Mouse (Mus musculus) c-Kit-negative CD71-positive TER-119-positive erythroid progenitor cells, embryonic 14.5 days (primary cell): Measurements from ENCODE around the gene Dld.

Experiments used
- DNase-seq: peaks from one replicate; pipeline ENCODE4 v3.0.0-alpha.2; 2013; ENCODE audit warnings: low read depth, low spot score

Gene Dld

GRCm38 (mm10) chr12:31294526-31294925 is 56.7 kb downstream of the Dld start:
- no peak for DNase-seq

DNA sequence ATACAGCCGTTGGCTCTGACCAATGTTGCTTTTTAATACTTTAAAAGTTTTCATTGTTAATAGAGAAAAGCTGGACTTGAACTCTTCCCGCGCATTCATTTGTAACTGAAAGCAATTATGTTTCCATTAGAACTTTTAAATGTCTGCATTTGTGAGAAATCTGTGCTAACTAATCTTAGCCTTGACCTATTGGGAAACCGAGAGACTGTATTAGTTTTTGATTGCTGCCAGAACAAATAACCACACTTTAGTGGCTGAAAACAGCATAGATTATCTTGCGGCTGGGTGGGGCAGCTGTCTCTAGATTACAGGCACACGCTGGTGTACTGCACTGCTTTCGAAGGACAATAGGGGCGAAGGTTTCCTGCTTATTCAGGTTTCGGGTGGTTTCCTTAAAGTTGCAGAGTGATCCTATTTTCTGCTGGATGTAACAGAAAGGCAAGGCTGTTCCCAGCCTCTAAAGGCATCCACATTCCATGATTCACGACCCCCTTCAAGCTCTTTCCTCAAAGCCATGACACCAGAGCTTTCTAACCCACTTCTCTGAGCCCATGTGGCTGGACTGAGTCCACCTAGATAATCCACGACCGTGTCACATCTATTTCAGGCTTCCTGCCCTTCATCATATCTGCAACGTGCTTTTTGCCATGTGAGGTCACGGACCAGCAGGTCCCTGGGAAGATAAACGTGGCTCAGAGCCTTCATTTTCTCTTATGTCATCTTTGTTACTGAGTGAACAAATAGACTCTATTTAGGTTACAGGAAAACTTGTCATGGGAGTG is 57.7 kb downstream of the Dld start:
- no peak for DNase-seq

GRCm38 (mm10) chr12:31290951-31291350 is 60.3 kb downstream of the Dld start:
- no peak for DNase-seq

DNA sequence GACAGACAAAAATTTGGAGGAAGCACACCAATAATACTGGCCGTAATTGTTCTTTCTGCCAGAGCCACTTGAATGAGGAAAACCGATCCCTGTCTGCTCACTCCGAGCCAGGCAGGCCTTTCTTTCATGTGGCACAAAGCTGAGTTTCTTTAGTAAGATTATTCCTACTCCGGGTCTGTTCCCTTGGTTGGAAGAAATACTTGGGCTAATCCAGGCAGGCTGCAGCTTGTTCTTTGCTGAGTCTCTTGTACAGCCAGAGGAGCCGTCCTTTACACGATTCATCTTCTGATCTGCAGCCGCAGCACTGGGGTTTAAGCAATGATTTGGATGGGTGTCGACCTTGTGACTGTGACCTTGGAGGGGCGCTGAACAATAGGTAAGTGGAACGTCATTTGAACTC is 62.2 kb downstream of the Dld start:
- no peak for DNase-seq

GRCm38 (mm10) chr12:31283617-31284136 is 67.6 kb downstream of the Dld start:
- no peak for DNase-seq

DNA sequence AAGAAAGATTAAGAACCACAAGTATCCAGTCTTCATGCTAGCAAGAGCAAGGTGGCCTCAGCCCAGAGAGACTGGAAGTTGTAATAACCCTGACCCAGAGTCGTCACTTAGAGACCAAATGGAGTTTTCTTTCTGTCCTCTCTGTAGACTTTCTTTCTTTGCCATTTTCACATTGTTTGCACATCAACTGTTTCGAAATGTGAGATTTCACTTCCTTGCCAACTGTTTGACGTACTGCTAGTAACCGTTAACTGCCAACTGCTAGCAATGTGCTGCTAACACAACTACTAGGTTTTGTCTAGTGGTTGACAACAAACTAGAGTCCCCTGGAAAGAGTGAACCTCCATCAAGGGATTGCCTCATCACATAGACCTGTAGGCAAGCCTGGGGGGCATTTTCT is 68.1 kb downstream of the Dld start:
- DNase-seq, result no peak

GRCm38 (mm10) chr12:31282241-31282640 is 69.0 kb downstream of the Dld start:
- no peak for DNase-seq
